Mouse (Mus musculus): ENCODE measurements around the gene Gm49630. TPM values are rescaled to one million over a fixed set of nuclear protein-coding genes. Genes with fewer than 3 reads are reported as not detected.

The Gm49630 gene
- polyA plus RNA-seq, 1 experiment from 2014 or later = not detected

Other genes with a start within 250 kb of the Gm49630 start
- 14.6 and 16.0 TPM in 2 replicates for gene Rps6ka2, start 201.9 kb downstream of the Gm49630 start, polyA plus RNA-seq (2015; fragmentation: Nextera tagmentation; extraction: Ambion mirVana)
- gene Tcp10a, start 47.3 kb downstream of the Gm49630 start, polyA plus RNA-seq (2015; fragmentation: Nextera tagmentation; extraction: Ambion mirVana) = not detected in 2 replicates
- gene Ttll2, start 19.3 kb downstream of the Gm49630 start, polyA plus RNA-seq (2015; fragmentation: Nextera tagmentation; extraction: Ambion mirVana) = not detected in 2 replicates
- gene Unc93a2, start 13.5 kb upstream of the Gm49630 start, polyA plus RNA-seq (2015; fragmentation: Nextera tagmentation; extraction: Ambion mirVana) = not detected in 2 replicates

All from limb, embryonic 13.5 days (tissue).